Mouse (Mus musculus): ENCODE results near the gene Lrig1. TPM values are rescaled to one million over a fixed set of nuclear protein-coding genes. Genes with fewer than 3 reads are reported as not detected.

Gene Lrig1
- polyA plus RNA-seq, 1 experiment from 2014 or later = 23.8 TPM

DNA sequence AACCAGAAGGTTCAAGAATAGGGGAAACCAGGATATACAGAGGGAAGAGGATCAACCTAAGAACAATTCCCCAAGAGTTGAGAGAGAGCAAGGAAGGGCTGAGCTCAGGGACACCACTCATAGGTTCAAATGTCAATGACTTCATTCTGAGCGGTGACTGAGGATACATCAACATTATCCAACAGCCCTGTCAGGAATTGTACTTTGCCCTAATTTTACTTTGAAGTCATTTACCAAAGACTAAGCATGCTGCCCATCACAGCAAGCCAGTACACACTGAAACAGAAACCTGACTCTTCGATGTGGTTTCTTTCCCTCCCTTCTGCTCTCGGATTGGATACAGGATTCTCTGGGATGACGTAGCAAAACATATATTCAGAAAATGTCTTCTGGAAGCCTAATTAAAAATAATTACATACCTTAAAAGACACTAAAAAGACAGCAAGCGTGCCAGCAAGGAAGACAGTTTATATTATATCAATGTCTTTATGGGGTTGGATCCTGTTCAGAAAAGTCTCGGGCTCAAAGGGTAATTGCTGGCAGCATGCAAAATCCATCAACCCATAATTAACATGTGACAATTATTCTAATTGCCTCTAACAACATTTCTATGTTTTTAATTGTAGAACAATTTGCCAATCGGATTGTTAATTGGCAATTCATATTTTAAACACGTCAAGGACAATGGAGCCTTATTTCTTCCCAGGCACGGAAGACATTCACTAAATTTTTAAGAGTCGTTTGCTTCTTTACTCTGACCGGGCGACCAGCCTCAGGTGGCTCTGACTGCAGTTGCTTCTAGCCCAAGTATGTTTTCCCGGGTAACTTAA lies 15.1 kb upstream of the Lrig1 start:
- Histone ChIP-seq H3K4me3 (no peak overlapping the region), H3K4me1 (replicated peaks) (0 out of 2 replicates have a peak, but pooled peaks cover 7% of the 10 kb centered on the region), H3K9me3 (no peaks in the 10 kb centered on the region), H3K9ac (no peak overlapping the region), H3K27ac (replicated peaks) (no peak overlapping the region), H3K4me2 (no peak overlapping the region), H3K27me3 (no peaks in the 10 kb centered on the region), H3K36me3 (no peaks in the 10 kb centered on the region)
- no peak for ATAC-seq (ENCODE audit: low FRiP score, low read depth)
- WGBS = 52% methylated on average over 13 of the region's 13 CpGs

DNA sequence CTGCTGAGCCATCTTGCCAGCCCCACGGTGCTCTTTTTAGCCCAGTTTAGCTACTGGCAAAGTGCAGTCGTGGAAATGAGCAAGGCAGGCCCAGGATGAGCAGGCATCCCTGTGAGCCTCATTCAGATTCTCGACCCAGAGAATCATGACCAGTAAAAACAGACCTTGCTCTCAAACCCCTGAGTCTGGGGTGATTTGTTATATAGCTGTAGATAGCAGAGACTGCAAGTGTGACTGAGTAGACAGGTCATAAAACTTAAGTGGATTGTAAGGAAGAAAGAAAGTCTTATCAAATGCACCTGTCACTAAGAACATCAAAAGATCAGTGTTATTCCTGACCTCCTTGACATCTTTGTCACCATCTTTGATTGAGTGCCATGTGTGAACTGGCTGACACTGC lies 9.9 kb upstream of the Lrig1 start:
- no peak overlapping the region for H3K9ac ChIP-seq
- no peak overlapping the region for H3K4me2 ChIP-seq
- ATAC-seq (ENCODE audit: low FRiP score, low read depth) = no peak
- WGBS = 66% methylated on average over 3 of the region's 3 CpGs
- H3K4me1 ChIP-seq (replicated peaks) = peaks cover 2% of the 10 kb centered on the region; the same call in 1 of the 2 replicates
- H3K9me3 ChIP-seq = no peaks in the 10 kb centered on the region
- H3K36me3 ChIP-seq = no peaks in the 10 kb centered on the region
- no peaks in the 10 kb centered on the region for H3K27me3 ChIP-seq
- no peak overlapping the region for H3K4me3 ChIP-seq
- no peak overlapping the region for H3K27ac ChIP-seq (replicated peaks)

DNA sequence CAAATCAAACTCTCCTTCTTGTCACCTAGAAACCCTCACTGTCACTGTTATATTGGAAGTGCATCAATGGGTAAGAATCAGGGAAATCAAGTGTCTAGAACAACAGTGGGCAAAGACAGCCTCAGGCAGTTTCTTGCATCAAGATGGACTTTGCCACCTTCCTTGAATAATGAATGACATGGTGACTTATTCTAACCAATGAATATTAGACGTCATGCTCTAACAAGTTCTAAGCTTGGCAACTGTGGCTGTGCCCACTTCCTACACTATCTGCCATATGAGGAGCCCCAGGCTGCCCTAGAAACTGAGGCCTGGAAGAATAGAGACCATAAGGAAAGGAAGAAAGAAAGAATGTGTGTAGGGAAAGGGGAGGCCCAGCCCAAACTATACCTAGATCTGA lies 9.2 kb upstream of the Lrig1 start:
- ATAC-seq (ENCODE audit: low FRiP score, low read depth) = no peak
- H3K4me1 ChIP-seq (replicated peaks) = peaks cover 5% of the 10 kb centered on the region; the same call in 1 of the 2 replicates
- H3K4me2 ChIP-seq = no peak overlapping the region
- H3K36me3 ChIP-seq = no peaks in the 10 kb centered on the region
- no peak overlapping the region for H3K27ac ChIP-seq (replicated peaks)
- no peaks in the 10 kb centered on the region for H3K9me3 ChIP-seq
- no peaks in the 10 kb centered on the region for H3K27me3 ChIP-seq
- H3K4me3 ChIP-seq = no peak overlapping the region
- no peak overlapping the region for H3K9ac ChIP-seq
- WGBS = 76% methylated on average over 1 of the region's 1 CpGs

DNA sequence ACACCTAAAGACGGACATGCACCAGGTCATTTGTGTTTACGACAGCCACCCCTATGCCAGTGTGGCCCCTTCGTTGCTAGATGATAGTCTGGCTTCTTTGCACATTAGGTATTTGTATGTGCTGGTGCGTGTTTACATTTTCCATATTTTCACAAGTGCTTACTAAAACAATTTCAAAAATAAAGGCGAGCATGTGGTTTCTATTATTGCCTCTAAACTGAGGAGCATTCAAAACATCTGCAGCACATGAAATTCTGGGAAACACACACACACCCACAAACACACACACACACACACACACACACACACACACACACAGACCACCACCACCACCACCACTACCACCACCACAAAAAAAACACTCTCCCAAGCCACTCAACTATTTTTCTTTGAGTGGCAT lies 7.3 kb upstream of the Lrig1 start:
- Histone ChIP-seq H3K36me3 (no peaks in the 10 kb centered on the region), H3K27me3 (0 out of 2 replicates have a peak, but pooled peaks cover 4% of the 10 kb centered on the region), H3K9me3 (no peaks in the 10 kb centered on the region), H3K4me2 (no peak overlapping the region), H3K27ac (replicated peaks) (no peak overlapping the region), H3K4me3 (no peak overlapping the region), H3K9ac (no peak overlapping the region), H3K4me1 (replicated peaks) (peaks cover 5% of the 10 kb centered on the region; the same call in 1 of the 2 replicates)
- 89% methylated on average over 5 of the region's 5 CpGs for WGBS
- no peak for ATAC-seq (ENCODE audit: low FRiP score, low read depth)

DNA sequence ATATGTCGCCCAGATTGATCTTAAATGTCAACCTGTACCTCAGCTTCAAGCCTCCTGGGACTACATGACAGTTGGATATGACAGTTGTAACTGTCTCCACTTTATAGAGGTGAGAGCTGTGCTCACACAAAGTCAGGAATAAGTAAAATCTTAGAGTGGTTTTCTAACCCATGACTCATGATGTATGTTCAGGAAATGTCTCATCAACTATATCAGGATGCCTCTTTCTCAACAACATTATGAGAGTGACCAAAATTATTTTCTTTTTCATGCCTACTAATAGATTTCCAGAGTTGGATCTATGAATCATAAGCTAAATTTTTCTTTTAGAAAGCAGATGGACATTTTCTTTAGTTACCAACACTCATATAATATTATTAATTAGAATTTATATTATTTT lies 6.0 kb upstream of the Lrig1 start:
- no peaks in the 10 kb centered on the region for H3K36me3 ChIP-seq
- H3K9ac ChIP-seq = no peak overlapping the region
- H3K9me3 ChIP-seq = no peaks in the 10 kb centered on the region
- 0 out of 2 replicates have a peak, but pooled peaks cover 4% of the 10 kb centered on the region for H3K27me3 ChIP-seq
- H3K4me1 ChIP-seq (replicated peaks) = peaks cover 14% of the 10 kb centered on the region
- H3K4me3 ChIP-seq = no peak overlapping the region
- no peak overlapping the region for H3K27ac ChIP-seq (replicated peaks)
- H3K4me2 ChIP-seq = no peak overlapping the region
- WGBS = 80% methylated on average over 1 of the region's 1 CpGs
- no peak for ATAC-seq (ENCODE audit: low FRiP score, low read depth)

DNA sequence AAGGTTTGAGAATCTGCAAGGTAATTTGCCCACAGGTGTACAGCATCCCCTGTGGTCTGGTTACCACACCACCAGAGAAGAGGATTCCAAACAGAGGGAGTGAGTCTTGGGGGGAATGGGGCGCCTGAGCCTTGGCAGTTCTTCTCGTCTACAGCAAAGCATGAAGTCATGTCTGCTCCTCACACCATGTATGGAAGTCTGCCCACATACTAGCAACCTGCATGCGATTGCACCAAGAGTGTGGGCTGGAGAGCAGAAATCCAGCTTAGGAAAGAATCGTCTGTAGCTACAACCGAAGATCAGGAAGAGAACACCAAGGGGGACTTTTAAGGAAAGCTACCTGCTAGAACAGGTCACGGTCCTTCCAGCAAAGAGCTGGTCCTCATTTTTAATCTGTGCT lies 3.0 kb upstream of the Lrig1 start:
- no peaks in the 10 kb centered on the region for H3K9me3 ChIP-seq
- H3K4me3 ChIP-seq = no peak overlapping the region
- no peak overlapping the region for H3K27ac ChIP-seq (replicated peaks)
- no peak for ATAC-seq (ENCODE audit: low FRiP score, low read depth)
- H3K4me1 ChIP-seq (replicated peaks) = peaks cover 31% of the 10 kb centered on the region
- H3K36me3 ChIP-seq = no peaks in the 10 kb centered on the region
- WGBS = 94% methylated on average over 6 of the region's 6 CpGs
- H3K9ac ChIP-seq = no peak overlapping the region
- H3K27me3 ChIP-seq = 0 out of 2 replicates have a peak, but pooled peaks cover 4% of the 10 kb centered on the region
- H3K4me2 ChIP-seq = no peak overlapping the region

DNA sequence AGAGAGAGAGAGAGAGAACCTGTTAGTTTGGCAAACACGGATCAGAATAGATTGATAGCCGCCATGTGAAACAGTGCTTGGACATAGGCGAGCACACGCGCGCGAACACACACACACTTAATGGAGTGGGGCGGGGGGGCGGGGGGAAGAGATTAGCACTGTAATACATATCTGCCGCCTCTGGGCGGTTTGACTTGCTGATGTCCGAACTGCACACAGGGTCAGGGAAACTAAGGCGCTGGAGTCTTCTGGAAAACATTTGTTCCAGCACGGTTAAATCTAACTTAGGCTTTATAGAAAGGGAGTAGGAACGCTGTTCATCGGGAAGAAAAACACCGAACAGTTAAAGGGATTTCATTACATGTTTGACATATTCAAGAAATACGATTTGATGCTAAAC lies 1.1 kb upstream of the Lrig1 start:
- H3K36me3 ChIP-seq = no peaks in the 10 kb centered on the region
- peaks cover 34% of the 10 kb centered on the region for H3K4me1 ChIP-seq (replicated peaks)
- peak overlapping the region; percentile 17; the same call in 1 of the 2 replicates for H3K9ac ChIP-seq
- H3K27me3 ChIP-seq = 0 out of 2 replicates have a peak, but pooled peaks cover 4% of the 10 kb centered on the region
- 3% methylated on average over 17 of the region's 18 CpGs for WGBS
- peak overlapping the region; percentile 96 for H3K4me3 ChIP-seq
- peak overlapping the region; percentile 52 for H3K27ac ChIP-seq (replicated peaks)
- no peak for ATAC-seq (ENCODE audit: low FRiP score, low read depth)
- H3K9me3 ChIP-seq = no peaks in the 10 kb centered on the region
- peak overlapping the region; percentile 91 for H3K4me2 ChIP-seq

DNA sequence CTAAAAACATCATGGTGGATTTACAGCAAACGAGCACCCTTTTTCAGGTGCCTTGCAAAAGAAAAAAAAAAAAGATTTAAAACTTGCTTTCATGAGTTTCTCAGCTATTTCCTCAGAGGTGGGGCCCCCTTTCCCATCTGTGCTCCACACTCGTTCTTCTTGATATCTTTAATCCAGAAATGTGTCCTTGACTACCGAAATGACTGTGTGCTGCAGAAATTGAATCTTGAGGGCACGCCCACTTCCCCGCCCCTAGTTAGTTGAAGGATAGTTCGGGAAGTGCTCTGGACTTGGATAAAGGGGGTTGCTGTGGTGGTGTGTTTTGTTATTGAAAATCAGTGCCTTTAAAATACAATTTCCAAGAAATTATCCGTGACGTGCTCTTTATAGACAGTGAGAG lies 654 bp upstream of the Lrig1 start:
- H3K36me3 ChIP-seq = no peaks in the 10 kb centered on the region
- peak overlapping the region; percentile 96 for H3K4me3 ChIP-seq
- 0% methylated on average over 8 of the region's 8 CpGs for WGBS
- ATAC-seq (ENCODE audit: low FRiP score, low read depth) = no peak
- no peaks in the 10 kb centered on the region for H3K9me3 ChIP-seq
- 0 out of 2 replicates have a peak, but pooled peaks cover 4% of the 10 kb centered on the region for H3K27me3 ChIP-seq
- H3K4me2 ChIP-seq = peak overlapping the region; percentile 91
- peaks cover 35% of the 10 kb centered on the region for H3K4me1 ChIP-seq (replicated peaks)
- peak overlapping the region; percentile 52 for H3K27ac ChIP-seq (replicated peaks)
- H3K9ac ChIP-seq = no peak overlapping the region

DNA sequence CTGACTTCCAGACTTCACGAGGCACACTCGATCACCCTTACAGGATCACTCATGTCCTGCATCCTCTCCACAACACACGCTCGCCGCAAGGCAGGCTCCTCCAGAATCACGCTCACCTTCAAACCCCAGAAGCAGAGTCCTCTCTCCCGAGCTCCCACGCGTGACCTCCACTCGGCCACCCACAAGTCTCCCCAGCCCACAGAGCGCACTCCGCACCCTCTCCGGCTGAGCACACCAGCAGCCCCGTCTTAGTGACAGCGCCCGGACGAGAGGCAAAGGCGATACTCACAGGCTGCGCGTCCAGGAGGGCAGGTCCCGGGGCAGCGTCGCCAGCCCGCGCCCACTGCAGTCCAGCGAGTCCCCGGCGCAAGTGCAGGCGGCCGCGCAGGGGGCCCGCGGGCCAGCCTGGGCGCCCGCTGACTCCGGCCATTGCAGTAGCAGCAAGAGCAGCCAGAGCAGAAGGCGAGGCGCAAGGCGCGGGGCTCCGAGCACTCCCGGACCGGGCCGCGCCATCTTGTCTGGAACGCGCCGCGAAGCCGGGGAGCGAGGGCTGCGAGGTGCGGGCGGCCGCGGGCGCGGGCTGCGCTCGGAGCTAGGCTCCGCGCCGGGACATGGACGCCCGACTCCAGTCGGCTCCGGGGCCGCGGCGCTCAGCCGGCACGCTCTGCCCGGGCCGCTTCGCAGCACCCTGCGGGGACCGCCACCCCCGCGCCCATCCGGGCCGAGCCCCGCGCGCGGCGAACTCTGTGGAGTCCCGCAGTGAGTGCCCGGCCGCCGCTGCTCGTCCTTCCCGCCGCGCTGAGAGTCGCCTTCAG lies 578 bp downstream of the Lrig1 start:
- Histone ChIP-seq H3K36me3 (no peaks in the 10 kb centered on the region), H3K4me2 (peak overlapping the region; percentile 91), H3K4me3 (peak overlapping the region; percentile 96), H3K4me1 (replicated peaks) (peaks cover 38% of the 10 kb centered on the region), H3K27me3 (0 out of 2 replicates have a peak, but pooled peaks cover 4% of the 10 kb centered on the region), H3K27ac (replicated peaks) (peak overlapping the region; percentile 89), H3K9ac (peak overlapping the region; percentile 86), H3K9me3 (no peaks in the 10 kb centered on the region)
- under 1% methylated on average over 84 of the region's 95 CpGs for WGBS
- ATAC-seq (ENCODE audit: low FRiP score, low read depth) = no peak; the same call in none of the 2 replicates

DNA sequence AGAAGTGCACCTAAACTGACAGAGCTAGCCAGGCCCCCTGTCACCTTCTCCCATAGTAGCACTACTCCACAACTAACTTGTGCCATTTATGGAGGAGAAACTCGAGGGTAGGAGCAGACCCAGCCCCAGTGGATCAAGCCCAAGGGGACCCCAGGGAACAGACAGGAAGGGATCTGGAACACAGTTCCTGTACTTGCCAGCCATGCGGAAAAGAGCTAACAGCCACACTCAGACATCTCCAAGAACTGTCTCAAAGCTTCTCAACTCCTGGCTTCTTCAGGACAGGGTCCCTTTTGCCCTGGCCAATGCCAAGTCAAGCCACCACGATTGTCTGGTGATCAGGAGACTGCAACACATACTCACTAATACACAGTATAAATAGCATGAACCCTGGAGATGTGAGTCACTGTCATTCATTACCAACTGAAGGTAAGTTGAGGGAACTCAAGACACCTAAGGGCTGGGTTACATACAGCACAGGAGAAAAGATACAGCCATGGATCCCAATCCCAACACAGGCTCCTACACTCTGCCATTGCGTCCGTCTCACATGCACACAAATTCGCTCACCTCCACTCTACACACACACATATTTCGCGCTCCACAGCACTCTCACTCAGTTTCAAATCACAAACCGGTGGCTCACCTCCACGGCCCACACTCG lies 1.3 kb downstream of the Lrig1 start:
- Histone ChIP-seq H3K4me2 (peak overlapping the region; percentile 91), H3K9me3 (no peaks in the 10 kb centered on the region), H3K36me3 (no peaks in the 10 kb centered on the region), H3K4me3 (peak overlapping the region; percentile 96), H3K27ac (replicated peaks) (peak overlapping the region; percentile 89), H3K4me1 (replicated peaks) (peaks cover 38% of the 10 kb centered on the region), H3K9ac (peak overlapping the region; percentile 86), H3K27me3 (0 out of 2 replicates have a peak, but pooled peaks cover 4% of the 10 kb centered on the region)
- 3% methylated on average over 11 of the region's 11 CpGs for WGBS
- no peak for ATAC-seq (ENCODE audit: low FRiP score, low read depth)

DNA sequence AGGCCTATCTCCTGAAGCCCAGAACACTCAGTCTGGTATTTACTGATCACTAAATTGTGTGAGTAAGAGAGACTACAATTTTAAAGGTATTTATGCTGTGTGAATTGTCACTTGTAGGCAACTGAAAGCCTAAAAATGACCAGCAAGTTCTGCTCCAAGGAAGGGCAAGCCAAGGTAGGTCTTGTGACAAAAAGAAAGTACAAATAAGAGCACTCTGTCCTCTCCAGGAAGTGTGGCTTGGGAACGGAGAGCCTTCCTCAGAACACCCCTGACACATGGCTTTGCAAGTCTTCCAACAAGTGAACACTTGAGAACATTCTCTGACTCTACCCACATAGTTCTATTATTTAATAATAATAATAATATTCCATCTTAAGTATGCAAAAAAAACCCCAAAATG lies 2.5 kb downstream of the Lrig1 start:
- peak overlapping the region; percentile 91 for H3K4me2 ChIP-seq
- H3K9ac ChIP-seq = peak overlapping the region; percentile 86; the same call in 1 of the 2 replicates
- WGBS = 55% methylated on average over 1 of the region's 1 CpGs
- H3K27ac ChIP-seq (replicated peaks) = no peak overlapping the region
- H3K9me3 ChIP-seq = no peaks in the 10 kb centered on the region
- peaks cover 38% of the 10 kb centered on the region for H3K4me1 ChIP-seq (replicated peaks)
- no peak for ATAC-seq (ENCODE audit: low FRiP score, low read depth)
- peak overlapping the region; percentile 96 for H3K4me3 ChIP-seq
- no peaks in the 10 kb centered on the region for H3K27me3 ChIP-seq
- H3K36me3 ChIP-seq = no peaks in the 10 kb centered on the region

All from hindbrain, embryonic 15.5 days (tissue).